9 mouse cellular contexts compared by ENCODE assay signal in genomic region chr16:24487782-24488241, GRCm38 (mm10).
DNase-seq lines count a peak whose midpoint lies in the region; ATAC-seq and TF ChIP-seq lines count a peak whose summit lies in the region.
"Had no signal": no experiment of that assay in that cellular context is flagged by ENCODE, and none has a peak within 500 bp of the region (broad histone marks: within the 10 kb centered on the region; RNA-seq: fewer than 3 reads in every experiment).

No protein-coding gene starts in this region.

- H3K9ac ChIP-seq in forebrain, embryonic 14.5 days (ENCODE audit: low read length) = no peak overlapping the region
- no peak overlapping the region for H3K9ac ChIP-seq in limb, embryonic 15.5 days
- H3K9ac ChIP-seq in stomach, postnatal 0 days (ENCODE audit: low read length) = no peak overlapping the region

- H3K27ac ChIP-seq in forebrain, embryonic 14.5 days (ENCODE audit: low read depth, low read length) = no peak overlapping the region
- peak overlapping the region; percentile 35 for H3K27ac ChIP-seq in limb, embryonic 15.5 days
- H3K27ac ChIP-seq in stomach, postnatal 0 days (replicated peaks) = peak overlapping the region; percentile 63

- intact Hi-C loops in heart, postnatal 14 days (cut with DNase I) = loop anchor here (5.0 to 10.0 kb wide), 2 partner anchors 303 to 574 kb away; no protein-coding TSS in a partner anchor

- TF ChIP-seq EP300 in stomach, postnatal 0 days (optimal IDR thresholded peaks at IDR 0.05) = no peak

- no peaks in the 10 kb centered on the region for H3K27me3 ChIP-seq in forebrain, embryonic 14.5 days (replicated peaks; ENCODE audit: control insufficient read depth, insufficient read depth, low read length)
- no peaks in the 10 kb centered on the region for H3K27me3 ChIP-seq in limb, embryonic 15.5 days
- no peaks in the 10 kb centered on the region for H3K27me3 ChIP-seq in stomach, postnatal 0 days (ENCODE audit: control insufficient read depth, insufficient read depth, low read length)

- H3K4me3 ChIP-seq in forebrain, embryonic 14.5 days (ENCODE audit: low read depth, low read length) = no peak overlapping the region
- H3K4me3 ChIP-seq in limb, embryonic 15.5 days = no peak overlapping the region
- H3K4me3 ChIP-seq in stomach, postnatal 0 days (ENCODE audit: low read depth, low read length) = no peak overlapping the region

- peaks cover 9% of the 10 kb centered on the region for H3K4me1 ChIP-seq in forebrain, embryonic 14.5 days (ENCODE audit: control insufficient read depth, insufficient read depth, low read length)
- peaks cover 42% of the 10 kb centered on the region for H3K4me1 ChIP-seq in limb, embryonic 15.5 days
- H3K4me1 ChIP-seq in stomach, postnatal 0 days (replicated peaks; ENCODE audit: control insufficient read depth, insufficient read depth) = peaks cover 15% of the 10 kb centered on the region

- H3K36me3 ChIP-seq in forebrain, embryonic 14.5 days (ENCODE audit: control insufficient read depth, insufficient read depth, low read length) = no peaks in the 10 kb centered on the region
- no peaks in the 10 kb centered on the region for H3K36me3 ChIP-seq in limb, embryonic 15.5 days
- no peaks in the 10 kb centered on the region for H3K36me3 ChIP-seq in stomach, postnatal 0 days (ENCODE audit: control insufficient read depth, insufficient read depth, low read length)
- H3K36me3 ChIP-seq: G1E had no signal

- peak; percentile 26 for TF ChIP-seq CTCF in stomach, postnatal 0 days (IDR thresholded peaks at IDR 0.05; ENCODE audit: low read depth)

- peak; percentile 57; the same call in 1 of the 2 replicates for ATAC-seq in forebrain, embryonic 14.5 days
- no peak for ATAC-seq in limb, embryonic 15.5 days (ENCODE audit: insufficient number of reproducible peaks, low FRiP score, low TSS enrichment, low read depth)
- ATAC-seq in stomach, postnatal 0 days (ENCODE audit: low FRiP score, low TSS enrichment) = peak; percentile 42; the same call in 1 of the 2 replicates

- no peaks in the 10 kb centered on the region for H3K9me3 ChIP-seq in forebrain, embryonic 14.5 days (replicated peaks; ENCODE audit: control insufficient read depth, low read length)
- H3K9me3 ChIP-seq in limb, embryonic 15.5 days = no peaks in the 10 kb centered on the region
- H3K9me3 ChIP-seq in stomach, postnatal 0 days (ENCODE audit: control insufficient read depth, low read length) = no peaks in the 10 kb centered on the region

- no peak overlapping the region for H3K4me2 ChIP-seq in forebrain, embryonic 14.5 days (ENCODE audit: low read length)
- H3K4me2 ChIP-seq in limb, embryonic 15.5 days = no peak overlapping the region
- no peak overlapping the region for H3K4me2 ChIP-seq in stomach, postnatal 0 days (replicated peaks; ENCODE audit: low read depth)

- 38% methylated on average over 6 of the region's 6 CpGs for WGBS in forebrain, embryonic 14.5 days
- 35% methylated on average over 6 of the region's 6 CpGs for WGBS in limb, embryonic 15.5 days
- WGBS in stomach, postnatal 0 days = 37% methylated on average over 6 of the region's 6 CpGs

- peak; percentile 28 to 32 for DNase-seq in frontal cortex, postnatal 10 days (ENCODE audit: low spot score in 2 of 2)
- DNase-seq in frontal cortex, adult 2 months (ENCODE audit: extremely low spot score in 1 of 2, low spot score in 1 of 2) = no peak
- DNase-seq in CD4-positive, CD25-positive, alpha-beta regulatory T cell, adult 2 months (ENCODE audit: low read depth, low spot score) = peak; percentile 20
- peak; percentile 58 for DNase-seq in forebrain, embryonic 14.5 days (ENCODE audit: low spot score)
- peak; percentile 81 to 84 for DNase-seq in heart, postnatal 14 days
- DNase-seq in stomach, postnatal 0 days (ENCODE audit: low spot score) = no peak
- DNase-seq in urinary bladder, postnatal 4 days (ENCODE audit: low spot score in 2 of 2) = no peak

Comparison
In these comparisons a context has a peak if more than half of its experiments do, and no peak if none do; other contexts are left out.
1. DNase-seq: peak in frontal cortex, postnatal 10 days (2 of 2), CD4-positive, CD25-positive, alpha-beta regulatory T cell, adult 2 months (single experiment), forebrain, embryonic 14.5 days (single experiment) and heart, postnatal 14 days (2 of 2); none in frontal cortex, adult 2 months (0 of 2), stomach, postnatal 0 days (single experiment) and urinary bladder, postnatal 4 days (0 of 2).